Mouse (Mus musculus) hindbrain, embryonic 16.5 days (tissue): ENCODE measurements around the gene Sun2. TPM values are rescaled to one million over a fixed set of nuclear protein-coding genes. Genes with fewer than 3 reads are reported as not detected.
A peak's percentile ranks its signal among the peaks of the same experiment; 100 is the strongest.

Experiments
- ATAC-seq: fragments of 200-750 bp; cut with Nextera tagmentation; 2 replicates; pipeline ENCODE4 v1.8.0; 2017; ENCODE audit warnings: moderate TSS enrichment, moderate library complexity
- H3K27ac ChIP-seq: fragments of 300-500 bp; sonication (generic); 2 replicates; pipeline ENCODE4 v1.5.1; 2014; ENCODE audit warnings: low read depth, mild to moderate bottlenecking, control low read depth, low read length, moderate library complexity
- H3K27me3 ChIP-seq: fragments of 300-500 bp; sonication (generic); replicated peaks from 2 replicates; pipeline ENCODE4 v1.6.1; 2014; ENCODE audit warnings: low read length; ENCODE audit not compliant: control insufficient read depth, insufficient read depth
- H3K36me3 ChIP-seq: fragments of 300-500 bp; sonication (generic); 2 replicates; pipeline ENCODE4 v1.6.1; 2014; ENCODE audit warnings: mild to moderate bottlenecking, low read length, moderate library complexity, mixed read lengths; ENCODE audit not compliant: control insufficient read depth, insufficient read depth
- H3K4me1 ChIP-seq: fragments of 300-500 bp; sonication (generic); 2 replicates; pipeline ENCODE4 v1.6.1; 2014; ENCODE audit warnings: low read depth, low read length; ENCODE audit not compliant: control insufficient read depth, insufficient read depth
- H3K4me2 ChIP-seq: fragments of 300-500 bp; sonication (generic); 2 replicates; pipeline ENCODE4 v1.6.1; 2014; ENCODE audit warnings: mild to moderate bottlenecking, low read length, control low read depth, moderate library complexity
- H3K4me3 ChIP-seq: fragments of 300-500 bp; sonication (generic); 2 replicates; pipeline ENCODE4 v1.5.1; 2014; ENCODE audit warnings: mild to moderate bottlenecking, low read length, control low read depth, moderate library complexity
- H3K9ac ChIP-seq: fragments of 300-500 bp; sonication (generic); 2 replicates; pipeline ENCODE4 v1.6.1; 2014; ENCODE audit warnings: low read depth, mild to moderate bottlenecking, control low read depth, low read length, moderate library complexity
- H3K9me3 ChIP-seq: fragments of 300-500 bp; sonication (generic); 2 replicates; pipeline ENCODE4 v1.6.1; 2014; ENCODE audit warnings: mild to moderate bottlenecking, low read length, moderate library complexity; ENCODE audit not compliant: control insufficient read depth
- WGBS: fragments of 180-500 bp; shearing (Covaris S2); extraction: QIAGEN DNeasy Blood & Tissue Kit; methylation state at CpG from one replicate; pipeline ENCODE4 v1.1.7; 2014; 5-methylcytosine and 5-hydroxymethylcytosine counted together
- polyA plus RNA-seq: library from polyadenylated mRNA; unstranded; fragments of >200 nt; fragmentation: Nextera tagmentation; extraction: Ambion mirVana; gene quantifications from 2 replicates; pipeline ENCODE4 v1.2.1, GENCODE M21; 2015

Gene Sun2
- polyA plus RNA-seq, 1 experiment from 2014 or later = 4.7 TPM

DNA sequence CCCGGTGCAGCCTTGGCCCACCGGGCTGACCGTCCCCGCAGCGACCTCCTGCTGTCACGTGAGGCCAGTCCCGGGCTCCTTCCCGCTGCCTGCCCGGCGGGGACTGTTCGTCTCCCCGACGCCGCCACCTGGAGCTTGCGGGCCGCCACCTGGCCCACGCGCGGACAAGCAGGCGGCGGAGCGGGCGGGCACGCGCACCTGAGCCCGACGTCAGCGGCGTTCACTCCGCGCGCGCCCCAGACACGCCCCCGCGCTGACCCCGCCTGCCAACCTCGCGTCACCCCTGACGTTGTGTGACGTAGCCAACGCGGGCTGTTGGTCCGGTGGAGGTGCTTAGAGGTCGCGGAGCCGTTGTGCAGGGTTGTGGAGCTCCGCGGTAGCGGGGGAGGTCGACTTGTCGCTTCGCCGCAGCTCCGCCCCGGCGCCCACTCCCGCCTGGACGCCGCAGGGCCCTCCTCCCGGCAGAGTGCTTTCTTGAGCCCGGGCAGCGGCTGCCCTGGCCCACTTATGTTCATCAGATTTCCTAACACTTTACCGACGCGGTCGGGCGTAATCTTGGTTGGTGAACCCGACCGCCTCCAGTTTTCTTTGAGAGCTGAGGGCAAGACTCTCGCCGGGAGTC is 54.6 kb downstream of the Sun2 start, which contains the start of gene Josd1:
Gene Josd1, minus strand, starts transcription at position 274 of the 622 bp plus-strand sequence.
- peak within 1 kb of the TSS; percentile 95 for H3K27ac ChIP-seq
- WGBS = under 1% methylated on average over 55 of the region's 72 CpGs
- peaks cover 60% of the 10 kb centered on the region for H3K4me1 ChIP-seq
- H3K9ac ChIP-seq = peak within 1 kb of the TSS; percentile 93
- H3K4me3 ChIP-seq = peak within 1 kb of the TSS; percentile 68
- no peaks in the 10 kb centered on the region for H3K27me3 ChIP-seq
- H3K36me3 ChIP-seq = no peaks in the 10 kb centered on the region
- H3K9me3 ChIP-seq = no peaks in the 10 kb centered on the region
- peak within 1 kb of the TSS; percentile 88 for H3K4me2 ChIP-seq
- ATAC-seq = peak; percentile 62

DNA sequence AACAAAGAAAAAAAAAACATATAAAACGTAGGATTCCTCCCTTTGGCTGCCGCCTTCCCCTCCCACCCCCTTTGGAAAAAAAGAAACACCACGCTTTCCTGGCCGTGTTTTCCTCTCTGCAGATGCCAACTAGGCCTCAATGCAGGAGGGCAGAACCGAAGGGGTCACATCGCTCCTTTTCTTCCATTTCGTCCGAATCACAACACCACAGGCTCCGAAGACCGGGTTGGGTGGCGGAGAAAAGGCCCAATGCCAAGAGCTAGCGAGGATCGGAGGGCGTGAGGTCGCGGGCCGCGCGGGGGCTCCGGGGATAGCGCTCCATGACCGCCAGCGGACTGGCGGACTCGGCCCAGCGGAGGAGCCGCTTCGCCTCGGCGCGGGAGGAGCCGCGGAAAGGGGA is 55.2 kb downstream of the Sun2 start:
- Histone ChIP-seq H3K27me3 (no peaks in the 10 kb centered on the region), H3K4me1 (peaks cover 56% of the 10 kb centered on the region), H3K4me3 (peak overlapping the region; percentile 68), H3K36me3 (no peaks in the 10 kb centered on the region), H3K9me3 (no peaks in the 10 kb centered on the region), H3K4me2 (peak overlapping the region; percentile 88), H3K9ac (peak overlapping the region; percentile 93), H3K27ac (peak overlapping the region; percentile 95)
- under 1% methylated on average over 28 of the region's 33 CpGs for WGBS
- no peak for ATAC-seq

DNA sequence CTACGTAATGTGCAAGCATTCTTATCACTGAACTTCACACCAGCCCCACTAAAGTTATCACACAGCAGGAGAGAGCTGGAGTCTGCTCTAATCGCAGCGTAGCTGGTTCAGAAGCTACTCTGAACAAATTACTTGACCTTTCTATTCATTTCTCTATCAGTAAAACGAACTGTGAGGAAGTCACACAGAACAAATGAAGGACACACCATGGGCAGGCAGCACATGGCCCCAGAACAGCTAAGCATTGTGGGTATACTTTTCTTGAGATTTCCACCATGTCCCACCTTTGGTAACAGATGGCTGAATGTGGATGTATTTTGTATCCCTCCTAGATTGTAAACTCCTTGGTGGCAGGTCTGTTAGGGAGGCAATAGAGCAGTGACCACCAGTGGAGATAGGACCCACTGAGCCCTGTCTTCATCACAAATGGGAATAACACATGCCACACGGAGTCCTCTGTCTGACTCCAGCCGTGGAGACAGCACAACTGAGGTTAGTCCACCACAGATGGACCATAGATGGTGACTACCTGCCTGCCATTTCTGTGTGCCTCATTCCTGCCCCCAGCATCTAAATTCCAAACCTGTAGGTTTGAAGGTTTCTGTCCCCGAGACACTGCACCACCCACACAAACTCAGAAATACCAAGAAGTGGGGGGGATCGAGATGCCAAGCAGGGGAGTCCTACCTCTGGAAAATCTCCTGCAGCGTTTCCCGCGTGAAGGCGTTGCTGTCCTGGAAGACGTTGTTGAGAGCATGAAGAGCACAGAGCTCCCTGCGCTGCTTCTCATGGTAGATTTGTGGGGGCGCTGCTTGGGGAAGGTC is 56.1 kb downstream of the Sun2 start:
- Histone ChIP-seq H3K27ac (no peak overlapping the region), H3K9me3 (no peaks in the 10 kb centered on the region), H3K4me3 (peak overlapping the region; percentile 68), H3K4me1 (peaks cover 51% of the 10 kb centered on the region), H3K9ac (peak overlapping the region; percentile 93), H3K4me2 (peak overlapping the region; percentile 88), H3K36me3 (no peaks in the 10 kb centered on the region), H3K27me3 (no peaks in the 10 kb centered on the region)
- ATAC-seq = no peak
- WGBS = 12% methylated on average over 15 of the region's 15 CpGs

DNA sequence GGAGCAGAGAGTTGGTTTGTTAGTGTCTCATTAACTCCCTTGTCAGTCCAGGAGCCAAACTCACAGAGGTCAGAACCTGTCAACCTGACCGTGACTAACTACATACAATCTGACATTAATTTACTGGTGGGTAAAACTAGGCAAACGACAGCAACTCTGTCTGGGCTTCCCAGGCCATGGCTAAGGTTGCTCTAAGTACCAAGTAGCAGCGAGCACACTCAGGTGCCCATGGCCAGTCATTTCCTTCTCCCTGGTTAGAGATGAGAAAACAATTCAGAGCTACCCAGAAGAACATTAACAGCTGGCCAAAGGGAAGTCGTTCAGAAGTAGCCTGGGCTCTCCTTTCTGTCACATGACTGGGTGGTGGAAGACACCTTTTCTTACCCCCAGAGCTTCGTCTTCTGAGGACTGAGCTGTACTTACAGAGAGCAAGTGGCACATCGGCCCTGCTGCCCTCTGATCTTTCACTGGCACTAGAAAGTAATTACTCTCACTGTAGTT is 57.1 kb downstream of the Sun2 start:
- peak overlapping the region; percentile 68 for H3K4me3 ChIP-seq
- peak overlapping the region; percentile 93 for H3K9ac ChIP-seq
- no peak for ATAC-seq
- WGBS = 50% methylated on average over 6 of the region's 6 CpGs
- H3K4me1 ChIP-seq = peaks cover 55% of the 10 kb centered on the region
- no peaks in the 10 kb centered on the region for H3K36me3 ChIP-seq
- no peak overlapping the region for H3K27ac ChIP-seq
- peak overlapping the region; percentile 88 for H3K4me2 ChIP-seq
- H3K27me3 ChIP-seq = no peaks in the 10 kb centered on the region
- no peaks in the 10 kb centered on the region for H3K9me3 ChIP-seq

DNA sequence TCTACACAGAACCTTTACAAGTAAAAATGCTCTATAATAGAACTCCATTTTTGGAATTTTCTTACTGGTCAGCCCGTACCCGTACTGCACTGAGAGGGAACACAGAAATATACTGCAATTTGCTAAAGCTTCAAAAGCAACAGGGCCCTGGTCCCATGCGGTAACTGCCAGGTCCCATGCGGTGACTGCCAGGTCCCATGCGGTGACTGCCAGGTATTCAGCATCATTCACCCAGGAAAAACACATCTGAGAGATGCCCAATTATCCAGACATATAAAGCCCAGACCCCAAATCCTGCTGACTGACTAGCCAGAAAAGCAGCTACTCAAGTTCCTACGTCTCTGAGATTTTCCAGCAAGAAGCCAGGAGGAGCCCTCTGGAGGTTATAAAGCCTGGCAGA is 57.7 kb downstream of the Sun2 start:
- Histone ChIP-seq H3K4me3 (peak overlapping the region; percentile 68), H3K9ac (peak overlapping the region; percentile 93), H3K4me1 (peaks cover 51% of the 10 kb centered on the region), H3K4me2 (peak overlapping the region; percentile 88), H3K9me3 (no peaks in the 10 kb centered on the region), H3K36me3 (no peaks in the 10 kb centered on the region), H3K27me3 (no peaks in the 10 kb centered on the region), H3K27ac (no peak overlapping the region)
- ATAC-seq = no peak
- WGBS = 75% methylated on average over 6 of the region's 6 CpGs

DNA sequence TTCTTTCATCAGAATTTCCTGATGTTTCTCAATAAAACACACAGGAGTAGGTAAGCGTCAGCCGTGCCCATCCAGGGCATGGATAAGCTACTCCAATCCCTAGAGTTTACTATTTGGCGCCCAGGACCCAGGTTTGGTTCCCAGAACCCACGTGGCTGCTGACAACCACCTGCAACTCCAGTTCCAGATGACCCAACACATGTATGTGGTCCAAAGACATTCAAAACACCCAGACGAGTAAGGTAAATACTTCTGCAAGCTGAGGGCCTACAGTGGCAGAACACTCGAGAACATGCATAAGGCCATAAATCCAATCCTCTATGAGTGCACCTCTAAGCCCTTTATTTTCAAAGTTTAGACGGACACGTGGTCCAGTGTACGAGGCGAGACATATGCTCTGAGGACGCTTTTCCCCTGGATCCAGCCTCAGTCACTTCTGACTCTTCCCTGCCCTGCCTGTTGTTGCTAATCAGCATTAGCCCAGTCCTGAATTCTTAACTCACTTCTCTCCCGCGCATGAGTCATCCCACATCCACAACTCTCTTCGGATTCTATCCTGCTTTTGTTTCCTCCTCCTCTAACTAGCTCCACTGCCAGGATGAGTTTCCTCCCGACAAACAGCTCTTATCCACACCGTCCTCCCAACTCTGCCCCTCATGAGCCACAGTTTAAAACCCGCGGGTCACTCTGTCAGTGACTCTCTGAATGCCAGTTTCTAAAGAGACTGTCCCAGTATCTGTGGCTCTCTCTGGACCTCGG is 58.5 kb downstream of the Sun2 start:
- H3K4me3 ChIP-seq = peak overlapping the region; percentile 68; the same call in 1 of the 2 replicates
- H3K4me2 ChIP-seq = peak overlapping the region; percentile 88
- no peaks in the 10 kb centered on the region for H3K36me3 ChIP-seq
- 77% methylated on average over 19 of the region's 19 CpGs for WGBS
- H3K9me3 ChIP-seq = no peaks in the 10 kb centered on the region
- no peak overlapping the region for H3K27ac ChIP-seq
- H3K9ac ChIP-seq = peak overlapping the region; percentile 93; the same call in 1 of the 2 replicates
- H3K4me1 ChIP-seq = peaks cover 50% of the 10 kb centered on the region
- no peaks in the 10 kb centered on the region for H3K27me3 ChIP-seq
- no peak for ATAC-seq

DNA sequence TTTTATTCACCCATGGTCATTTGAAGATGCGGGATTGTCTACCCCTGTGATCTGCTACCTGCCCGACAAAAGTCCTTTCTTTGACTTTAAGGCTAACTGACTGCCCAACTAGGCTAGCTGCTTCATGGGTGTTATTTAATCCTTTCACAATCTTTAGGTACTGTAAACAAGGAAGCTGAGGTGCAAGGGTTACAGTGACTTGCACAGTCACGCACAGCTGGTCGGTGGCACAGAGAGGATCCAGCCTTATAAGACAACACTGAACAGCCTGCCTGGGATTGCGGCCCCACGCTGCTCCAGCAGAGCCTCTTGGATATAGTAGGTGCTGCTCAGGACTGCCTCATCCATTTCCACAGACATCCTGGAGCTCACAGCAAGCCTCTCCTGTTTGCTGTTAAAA is 59.2 kb downstream of the Sun2 start:
- H3K27me3 ChIP-seq = no peaks in the 10 kb centered on the region
- no peaks in the 10 kb centered on the region for H3K9me3 ChIP-seq
- peaks cover 46% of the 10 kb centered on the region for H3K4me1 ChIP-seq
- ATAC-seq = no peak
- no peak overlapping the region for H3K4me2 ChIP-seq
- 91% methylated on average over 6 of the region's 6 CpGs for WGBS
- no peak overlapping the region for H3K4me3 ChIP-seq
- H3K9ac ChIP-seq = no peak overlapping the region
- H3K27ac ChIP-seq = no peak overlapping the region
- no peaks in the 10 kb centered on the region for H3K36me3 ChIP-seq

DNA sequence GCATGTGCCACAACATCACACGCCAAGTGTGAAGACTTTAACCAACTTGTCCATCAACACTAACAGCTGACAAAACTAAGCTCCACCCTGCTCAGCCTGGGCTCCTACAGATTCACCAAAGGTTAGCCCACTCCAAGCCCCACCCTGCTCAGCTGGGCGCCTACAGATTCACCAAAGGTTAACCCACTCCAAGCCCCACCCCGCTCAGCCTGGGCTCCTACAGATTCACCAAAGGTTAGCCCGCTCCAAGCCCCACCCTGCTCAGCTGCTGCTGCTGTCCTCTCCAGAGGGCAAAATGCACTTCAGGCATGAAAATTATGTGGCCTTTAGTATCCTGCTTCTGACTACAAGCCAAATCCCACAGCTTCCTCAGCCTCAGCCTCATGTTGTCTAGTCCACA is 60.4 kb downstream of the Sun2 start:
- no peak overlapping the region for H3K4me2 ChIP-seq
- 90% methylated on average over 4 of the region's 4 CpGs for WGBS
- ATAC-seq = no peak
- H3K9me3 ChIP-seq = no peaks in the 10 kb centered on the region
- no peak overlapping the region for H3K9ac ChIP-seq
- no peaks in the 10 kb centered on the region for H3K27me3 ChIP-seq
- H3K27ac ChIP-seq = no peak overlapping the region
- no peak overlapping the region for H3K4me3 ChIP-seq
- H3K4me1 ChIP-seq = peaks cover 44% of the 10 kb centered on the region
- H3K36me3 ChIP-seq = no peaks in the 10 kb centered on the region

DNA sequence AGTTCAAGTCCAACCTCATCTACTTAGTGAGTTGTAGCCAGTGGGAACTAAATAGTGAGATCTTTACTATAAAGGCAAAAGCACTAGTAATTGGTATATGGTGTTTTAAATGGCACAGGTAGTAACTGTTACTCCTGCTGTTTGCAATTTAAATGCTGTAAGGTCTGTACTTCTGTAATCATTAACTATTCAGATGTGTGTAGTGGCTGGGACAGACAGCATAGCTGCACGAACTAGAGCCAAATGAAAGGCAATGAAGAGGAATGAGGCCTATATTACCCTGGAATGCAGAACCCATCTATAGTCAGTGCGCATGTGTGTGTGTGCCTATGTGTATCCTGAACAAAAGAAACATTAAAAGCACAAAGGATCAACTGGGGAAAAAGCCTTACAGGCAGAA is 64.4 kb downstream of the Sun2 start:
- no peaks in the 10 kb centered on the region for H3K9me3 ChIP-seq
- no peak overlapping the region for H3K4me3 ChIP-seq
- no peak overlapping the region for H3K9ac ChIP-seq
- no peak overlapping the region for H3K27ac ChIP-seq
- H3K27me3 ChIP-seq = no peaks in the 10 kb centered on the region
- peaks cover 10% of the 10 kb centered on the region for H3K4me1 ChIP-seq
- ATAC-seq = no peak
- WGBS = 75% methylated on average over 2 of the region's 2 CpGs
- H3K36me3 ChIP-seq = peaks cover 25% of the 10 kb centered on the region
- no peak overlapping the region for H3K4me2 ChIP-seq
